Mouse (Mus musculus): ENCODE results near the gene Grin2b. TPM values are rescaled to one million over a fixed set of nuclear protein-coding genes. Genes with fewer than 3 reads are reported as not detected.
"Not testable (repeated sequence)": the region's sequence is repeated elsewhere in the genome, so short reads cannot be mapped to it uniquely, and the experiment has no call there.

Gene Grin2b
- total RNA-seq, 2 experiments from 2014 or later = not detected

DNA sequence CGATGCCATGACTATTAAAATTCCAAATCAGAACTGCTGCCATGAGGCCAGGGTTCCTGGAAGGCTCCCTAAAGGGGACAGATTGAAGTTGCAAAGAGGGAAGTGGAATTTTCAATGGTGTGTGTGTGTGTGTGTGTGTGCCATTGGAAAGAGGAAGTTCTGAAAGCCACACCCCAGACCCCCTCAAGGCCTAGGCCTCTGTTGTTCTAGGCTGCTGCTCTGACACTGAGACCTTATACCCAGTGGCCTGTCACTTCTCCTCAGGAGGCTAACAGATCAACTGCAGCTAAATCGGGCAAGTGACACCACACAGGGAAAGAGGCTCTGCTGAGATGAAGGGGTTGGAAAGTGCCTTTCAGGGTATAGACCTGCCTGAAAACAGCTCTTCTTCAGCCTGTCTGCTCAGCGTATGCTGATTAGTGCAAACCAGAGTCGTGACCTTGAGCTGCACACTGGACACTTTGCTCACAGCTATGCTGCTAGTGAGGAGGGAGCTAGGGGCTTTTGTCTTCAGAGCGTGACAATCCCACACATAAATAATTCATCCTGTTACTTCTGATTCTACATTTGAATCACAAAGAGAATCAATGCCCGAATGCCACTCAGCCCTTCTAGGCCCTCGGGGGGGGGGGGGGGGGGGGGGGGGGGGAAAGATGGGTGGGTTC is 424.8 kb downstream of the Grin2b start:
- ATAC-seq (replicated peaks; ENCODE audit: low FRiP score, low TSS enrichment, poor library complexity, severe bottlenecking) = no peak

DNA sequence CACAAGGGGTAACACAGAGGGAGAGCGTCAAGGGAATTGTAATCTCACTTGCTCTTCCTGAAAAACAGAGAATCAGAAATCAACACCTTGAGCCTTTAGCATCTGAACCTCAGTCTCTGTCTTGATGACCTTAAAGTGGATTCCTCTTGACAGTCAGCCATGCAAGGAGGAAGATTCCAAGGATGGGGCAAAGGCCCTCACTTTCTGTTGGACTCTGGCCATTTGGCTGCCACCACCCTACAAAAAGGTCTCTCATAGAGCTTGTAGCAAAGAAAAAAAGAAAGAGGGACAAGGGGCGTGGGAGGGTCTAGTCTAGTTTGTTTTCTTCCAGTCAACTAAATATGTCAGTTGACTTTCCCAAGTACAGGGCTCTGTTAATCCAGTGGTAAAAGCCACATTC is 427.7 kb downstream of the Grin2b start:
- ATAC-seq (replicated peaks; ENCODE audit: low FRiP score, low TSS enrichment, poor library complexity, severe bottlenecking) = no peak

DNA sequence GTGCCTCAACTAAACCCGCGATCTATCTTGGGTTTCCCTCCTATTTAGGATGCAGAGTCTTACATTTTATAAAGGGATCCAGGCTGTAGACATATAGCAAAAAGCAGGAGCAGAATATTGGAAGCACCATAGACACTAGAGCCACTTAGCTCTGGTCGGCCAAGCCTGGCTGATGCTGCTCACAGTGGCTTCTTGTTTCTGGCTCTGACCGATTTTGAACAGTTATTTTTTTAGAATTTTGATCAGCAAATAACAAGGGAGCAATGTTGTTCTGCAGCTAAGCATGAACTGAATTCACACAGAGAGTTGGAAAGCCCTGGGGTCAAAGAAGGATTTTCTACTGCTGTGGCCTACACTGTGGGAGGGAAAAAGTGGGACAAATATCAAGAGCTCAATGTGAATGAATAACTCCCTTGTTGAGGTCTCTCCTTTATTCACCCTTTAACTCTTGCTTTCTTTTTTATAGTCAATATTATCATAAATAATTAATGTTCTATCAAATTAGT is 439.0 kb downstream of the Grin2b start:
- no peak for ATAC-seq (replicated peaks; ENCODE audit: low FRiP score, low TSS enrichment, poor library complexity, severe bottlenecking)

DNA sequence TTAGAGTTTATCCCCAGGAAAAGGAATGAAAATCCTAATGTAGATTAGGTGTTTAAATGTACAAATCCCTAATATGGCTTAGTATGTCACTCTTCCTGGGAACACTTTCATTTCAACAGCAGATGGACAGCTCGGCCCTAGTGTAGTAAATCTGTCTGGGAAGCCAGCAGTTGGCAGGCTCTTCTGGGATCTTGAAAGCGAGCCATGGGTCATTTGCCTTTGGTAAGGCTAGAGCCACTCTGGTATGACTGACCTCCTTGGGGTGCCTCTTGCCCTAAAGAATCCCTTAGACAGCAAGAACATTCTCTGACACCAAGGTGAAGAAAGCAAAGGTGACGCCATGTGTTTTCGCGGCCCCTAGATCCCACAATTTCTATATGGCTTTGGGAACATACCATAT is 446.2 kb downstream of the Grin2b start:
- no peak for ATAC-seq (replicated peaks; ENCODE audit: low FRiP score, low TSS enrichment, poor library complexity, severe bottlenecking)

DNA sequence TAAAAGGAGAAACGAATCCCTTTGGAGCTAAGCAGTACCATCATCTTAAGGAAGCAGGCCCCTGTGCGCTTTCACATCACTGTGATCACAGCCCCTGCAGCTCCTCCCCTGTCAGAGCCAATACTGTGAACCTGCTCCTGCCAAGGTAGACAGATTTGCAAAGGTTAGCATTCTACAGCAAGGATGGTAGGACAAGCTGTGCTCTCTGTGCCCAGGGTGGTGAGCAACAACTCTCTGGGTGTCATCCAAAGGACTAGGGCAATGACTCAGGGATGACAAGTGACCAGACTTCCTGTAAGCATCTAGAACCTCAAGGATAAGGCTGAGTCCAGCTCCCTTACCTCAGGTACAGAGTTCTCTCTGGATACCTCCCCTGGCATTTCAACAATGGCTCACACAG is 451.6 kb downstream of the Grin2b start:
- no peak for ATAC-seq (replicated peaks; ENCODE audit: low FRiP score, low TSS enrichment, poor library complexity, severe bottlenecking)

DNA sequence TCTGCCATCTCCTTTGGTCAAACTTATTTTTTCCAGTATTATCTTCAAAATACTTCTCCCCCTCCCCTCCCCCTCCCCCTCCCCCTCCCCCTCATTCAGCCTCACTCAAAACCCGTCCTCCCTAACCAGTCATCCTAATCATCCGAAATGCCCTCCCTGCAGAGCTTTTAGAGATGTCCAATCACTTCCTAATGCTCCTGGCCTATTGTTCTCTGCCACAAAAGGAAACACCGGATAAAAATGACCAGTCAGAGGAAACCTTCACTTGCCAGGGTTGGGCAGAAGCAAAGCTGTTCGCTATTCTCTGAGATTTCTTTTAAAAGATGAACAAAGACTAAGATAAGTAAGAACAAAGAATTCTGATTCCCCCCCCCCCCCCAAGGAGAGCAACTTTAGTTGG is 458.4 kb downstream of the Grin2b start:
- no peak for ATAC-seq (replicated peaks; ENCODE audit: low FRiP score, low TSS enrichment, poor library complexity, severe bottlenecking)

DNA sequence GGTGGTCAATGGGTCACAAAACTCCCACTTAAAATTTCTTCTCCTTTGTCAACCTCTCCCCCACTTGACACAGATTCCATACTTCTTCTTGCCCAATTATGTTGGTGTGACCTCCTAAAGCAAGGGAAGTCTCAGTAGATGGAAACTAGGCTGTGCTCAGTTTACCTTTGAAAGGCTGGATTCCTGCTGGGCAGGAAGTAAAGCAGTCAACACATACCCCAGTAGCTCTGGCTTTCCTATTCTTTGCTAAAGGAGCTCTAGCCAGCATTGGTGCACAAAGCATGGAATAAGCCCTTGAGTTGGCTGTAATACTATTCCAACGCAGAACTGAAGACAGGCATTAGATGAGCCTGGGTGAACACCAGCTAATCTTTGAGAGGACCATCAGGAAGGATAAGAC is 459.1 kb downstream of the Grin2b start:
- no peak for ATAC-seq (replicated peaks; ENCODE audit: low FRiP score, low TSS enrichment, poor library complexity, severe bottlenecking)

DNA sequence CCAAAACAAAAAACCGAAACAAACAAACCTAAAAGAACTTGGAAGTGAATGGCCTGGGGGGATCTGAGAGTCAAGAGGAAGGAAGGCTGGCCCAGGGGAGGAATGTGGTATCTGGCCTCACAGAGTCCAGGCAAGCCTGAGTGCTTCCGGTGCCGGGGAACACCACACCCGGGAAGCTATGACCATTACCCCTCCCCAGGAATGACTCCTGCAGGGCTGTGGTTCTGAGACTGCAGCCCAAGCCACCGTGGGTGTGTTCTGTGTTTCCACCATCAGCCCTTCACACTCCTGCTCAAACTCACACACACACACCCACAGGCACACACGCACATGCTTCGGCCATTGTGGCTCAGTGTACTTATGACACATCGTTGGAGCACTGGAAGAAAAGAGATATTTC is 459.6 kb downstream of the Grin2b start:
- no peak for ATAC-seq (replicated peaks; ENCODE audit: low FRiP score, low TSS enrichment, poor library complexity, severe bottlenecking)

DNA sequence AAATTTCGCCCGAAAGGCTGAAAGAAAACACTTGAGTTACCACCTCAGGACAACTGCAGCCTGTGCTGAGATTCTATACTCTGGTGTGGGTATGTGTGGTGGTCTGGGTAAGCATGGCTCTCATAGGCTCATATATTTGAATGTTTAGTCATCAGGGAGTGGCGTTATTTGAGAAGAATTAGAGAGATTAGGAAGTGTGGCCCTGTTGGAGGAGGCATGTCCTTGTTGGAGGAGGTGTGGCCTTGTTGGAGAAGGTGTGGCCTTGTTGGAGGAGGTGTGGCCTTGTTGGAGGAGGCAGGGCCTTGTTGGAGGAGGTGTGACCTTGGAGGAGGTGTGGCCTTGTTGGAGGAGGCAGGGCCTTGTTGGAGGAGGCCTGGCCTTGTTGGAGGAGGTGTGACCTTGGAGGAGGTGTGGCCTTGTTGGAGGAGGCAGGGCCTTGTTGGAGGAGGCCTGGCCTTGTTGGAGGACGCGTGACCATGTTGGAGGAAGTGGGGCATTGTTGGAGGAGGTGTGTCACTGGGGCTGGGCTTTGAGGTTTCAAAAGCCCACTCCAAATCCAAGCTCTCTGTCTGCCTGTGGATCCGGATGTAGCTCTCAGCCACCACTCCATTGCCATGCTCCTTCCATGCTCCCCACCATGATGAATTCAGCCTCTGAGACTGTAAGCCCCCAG is 466.3 kb downstream of the Grin2b start:
- 0 out of 2 replicates have a peak, but pooled peaks have one; percentile 30 for ATAC-seq (replicated peaks; ENCODE audit: low FRiP score, low TSS enrichment, poor library complexity, severe bottlenecking)

DNA sequence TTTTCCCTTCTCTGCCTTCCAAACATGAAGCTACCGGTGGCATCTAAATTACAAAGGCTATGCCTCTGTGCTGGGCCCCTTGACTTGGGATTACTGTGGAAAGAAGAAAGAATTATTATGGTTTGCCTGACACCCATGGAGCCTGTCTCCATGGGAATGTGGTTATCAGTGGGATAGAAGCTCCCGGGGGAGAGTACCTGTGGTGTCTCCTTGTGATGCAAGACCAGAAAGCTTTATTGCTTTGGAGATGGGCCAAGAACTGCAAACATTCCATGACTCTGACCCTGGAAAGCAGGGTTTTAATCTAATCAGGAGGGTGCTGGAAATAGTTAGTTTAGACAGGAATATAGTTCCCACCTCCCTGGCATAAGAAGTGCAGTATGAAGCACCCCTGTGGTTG is 469.7 kb downstream of the Grin2b start:
- no peak for ATAC-seq (replicated peaks; ENCODE audit: low FRiP score, low TSS enrichment, poor library complexity, severe bottlenecking)

DNA sequence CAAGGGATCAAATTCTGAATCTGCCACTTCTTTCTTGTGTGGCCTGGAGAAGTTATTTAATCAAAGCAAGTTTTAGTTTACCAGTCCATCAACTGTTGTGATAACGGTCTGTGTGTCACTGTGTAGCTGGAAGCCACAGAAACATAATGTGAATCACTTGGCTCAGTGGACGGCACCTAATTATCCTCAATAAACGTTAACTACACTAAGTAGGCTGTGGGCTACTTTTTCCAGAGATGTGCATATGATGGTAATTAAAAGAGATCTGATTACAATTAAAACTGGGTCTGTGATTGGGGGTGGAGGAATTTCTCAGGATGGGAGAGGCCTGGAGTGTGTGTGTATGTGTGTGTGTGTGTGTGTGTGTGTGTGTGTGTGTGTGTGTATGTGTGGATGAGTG is 471.9 kb downstream of the Grin2b start:
- no peak for ATAC-seq (replicated peaks; ENCODE audit: low FRiP score, low TSS enrichment, poor library complexity, severe bottlenecking)

DNA sequence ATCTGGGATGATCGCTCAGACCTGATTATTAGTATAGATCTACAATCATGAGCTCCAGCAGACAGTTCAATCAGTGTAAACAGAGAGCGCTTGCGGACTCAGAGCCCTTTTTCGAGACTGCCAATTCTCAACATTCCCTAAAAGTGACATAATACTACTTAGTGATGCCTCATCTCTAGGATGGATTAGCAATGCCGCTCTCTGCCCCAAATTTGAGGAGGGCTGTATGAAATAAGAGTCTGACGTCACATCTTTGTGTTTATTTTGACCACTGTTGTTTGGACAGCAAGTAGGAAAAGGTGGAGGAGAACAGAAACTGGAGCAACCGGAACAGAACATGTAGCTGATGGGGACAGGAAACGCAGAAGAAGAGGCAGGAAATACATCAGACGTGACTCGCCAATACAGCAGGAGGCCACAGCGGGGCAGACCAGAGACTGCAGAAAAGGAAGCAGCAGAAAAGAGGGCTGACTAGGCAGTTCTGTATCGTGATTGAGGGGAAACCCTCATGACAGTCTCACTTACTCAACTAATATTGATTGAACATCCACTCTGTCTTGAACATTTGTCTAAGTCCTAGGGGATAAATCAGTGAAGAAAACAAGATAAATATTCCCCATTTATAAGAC is 472.5 kb downstream of the Grin2b start:
- no peak for ATAC-seq (replicated peaks; ENCODE audit: low FRiP score, low TSS enrichment, poor library complexity, severe bottlenecking)

DNA sequence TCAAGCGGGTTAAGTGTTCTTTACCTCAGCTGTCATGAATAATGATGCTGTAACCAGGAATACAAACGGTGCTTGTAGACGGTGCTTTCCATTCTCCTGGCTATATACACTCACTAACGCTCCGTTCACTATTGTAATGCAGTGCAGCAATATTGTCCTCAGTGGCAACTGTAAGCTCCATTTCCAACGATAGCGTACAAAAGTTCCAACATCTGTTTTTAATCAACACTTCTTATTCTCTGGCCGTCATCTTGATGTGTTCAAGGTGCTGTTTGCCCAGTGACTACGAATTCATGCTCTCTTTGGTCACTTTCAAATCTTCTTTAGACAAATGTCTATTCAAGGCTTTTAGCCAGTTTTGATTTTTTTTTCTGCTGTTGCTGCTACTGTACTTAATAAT is 480.8 kb downstream of the Grin2b start:
- no peak for ATAC-seq (replicated peaks; ENCODE audit: low FRiP score, low TSS enrichment, poor library complexity, severe bottlenecking)

DNA sequence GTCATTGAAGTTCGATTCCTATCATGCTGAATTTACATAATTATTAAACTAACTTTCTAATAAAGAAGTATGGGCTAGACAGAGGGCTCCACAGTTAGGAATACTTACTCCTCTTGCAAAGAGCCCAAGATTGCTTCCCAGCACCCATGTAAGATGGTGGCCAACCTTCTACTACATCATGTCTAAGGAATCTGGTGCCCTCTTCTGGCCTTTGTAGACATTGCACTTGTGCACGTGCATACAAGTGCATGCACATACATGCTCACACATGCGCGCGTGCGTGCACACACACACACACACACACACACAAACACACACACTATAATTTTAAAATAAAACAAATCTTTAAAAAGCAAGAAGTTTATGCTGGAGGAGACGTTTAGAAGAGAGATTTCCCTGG is 481.8 kb downstream of the Grin2b start:
- ATAC-seq (replicated peaks; ENCODE audit: low FRiP score, low TSS enrichment, poor library complexity, severe bottlenecking) = no peak

DNA sequence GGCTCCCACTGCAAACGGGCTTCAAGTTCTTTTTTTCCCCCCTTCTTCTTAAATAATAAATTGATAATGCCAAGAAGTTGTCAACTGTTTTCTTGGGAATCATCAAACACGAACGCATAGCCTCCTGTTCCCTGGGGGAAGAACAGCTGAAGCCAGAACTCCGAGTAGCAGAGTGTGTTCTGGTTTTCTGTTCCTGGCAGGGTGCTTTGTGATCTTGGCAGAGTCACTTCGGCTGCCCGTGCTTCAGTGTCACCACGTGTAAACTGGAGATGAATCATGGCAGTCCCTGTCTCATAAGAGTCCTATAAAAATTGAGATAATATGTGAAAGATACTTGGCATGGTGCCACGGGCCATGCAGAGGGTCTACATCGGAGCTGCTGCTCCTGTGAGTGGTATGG is 485.4 kb downstream of the Grin2b start:
- ATAC-seq (replicated peaks; ENCODE audit: low FRiP score, low TSS enrichment, poor library complexity, severe bottlenecking) = no peak

DNA sequence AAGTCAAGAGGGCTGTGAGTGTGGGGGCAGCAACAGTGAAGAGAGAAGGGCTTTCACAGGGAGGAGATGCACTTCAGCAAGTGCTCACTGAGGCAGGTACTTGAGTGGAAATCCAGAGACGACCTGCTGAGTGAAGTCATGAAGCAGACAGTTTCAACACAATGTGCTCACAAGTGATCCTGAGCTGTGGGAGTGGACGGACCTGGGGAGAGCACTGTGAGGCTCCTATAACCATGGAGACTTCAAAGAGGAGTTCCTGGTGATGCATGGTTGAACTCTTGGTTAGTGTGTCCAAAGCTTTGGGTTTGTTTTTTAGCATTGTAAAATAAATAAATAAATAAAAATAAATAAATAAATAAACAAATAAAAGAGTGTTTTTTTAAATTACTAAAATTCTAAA is 489.1 kb downstream of the Grin2b start:
- no peak for ATAC-seq (replicated peaks; ENCODE audit: low FRiP score, low TSS enrichment, poor library complexity, severe bottlenecking)

DNA sequence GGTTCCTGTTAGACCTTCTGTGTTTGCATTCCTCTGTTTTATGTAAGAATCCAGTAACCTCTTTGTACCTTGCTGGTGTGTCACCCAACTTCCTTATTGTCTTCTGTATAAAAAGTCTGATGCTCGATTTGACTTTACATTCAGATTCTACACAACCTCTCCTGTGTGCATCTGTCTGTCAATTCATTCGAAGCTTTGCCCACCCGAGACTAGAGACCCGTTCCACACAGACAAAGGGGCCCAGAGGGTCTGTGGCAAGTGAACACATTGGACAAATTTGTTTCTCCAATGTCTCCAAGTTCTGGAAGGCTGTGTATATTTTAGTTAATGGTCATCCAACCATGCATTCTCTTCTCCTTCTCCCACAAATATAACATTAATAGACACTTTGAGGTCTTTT is 491.9 kb downstream of the Grin2b start:
- not testable (repeated sequence) for ATAC-seq (replicated peaks; ENCODE audit: low FRiP score, low TSS enrichment, poor library complexity, severe bottlenecking)

DNA sequence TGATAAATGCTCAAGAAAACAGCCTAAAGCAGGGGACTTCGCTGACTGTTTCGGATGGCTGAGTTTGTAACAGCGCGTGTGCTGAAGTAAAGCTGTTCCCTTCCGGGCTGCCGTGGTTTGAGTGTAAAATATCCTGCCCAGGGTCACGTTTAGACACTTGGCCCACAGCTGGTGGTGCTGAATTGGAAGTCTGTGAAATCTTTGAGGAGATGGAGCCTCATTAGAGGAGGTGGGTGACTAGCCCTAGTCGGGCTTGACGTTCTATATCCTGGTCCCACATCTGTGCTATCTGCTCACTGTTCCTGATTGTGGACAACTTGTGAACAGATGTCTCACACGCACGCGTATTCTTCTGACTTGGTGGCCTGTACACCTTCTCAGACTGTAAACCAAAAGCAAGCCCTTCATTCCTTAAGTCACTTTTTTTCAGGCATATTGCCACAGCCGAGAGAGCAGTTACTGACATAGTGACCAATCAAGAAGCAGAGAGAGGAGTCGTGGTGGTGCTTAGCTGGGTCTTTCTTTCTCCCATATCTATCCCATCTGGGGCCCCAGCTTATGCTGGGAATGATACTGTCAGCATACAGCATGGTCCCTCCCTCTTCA is 493.1 kb downstream of the Grin2b start:
- no peak for ATAC-seq (replicated peaks; ENCODE audit: low FRiP score, low TSS enrichment, poor library complexity, severe bottlenecking)

DNA sequence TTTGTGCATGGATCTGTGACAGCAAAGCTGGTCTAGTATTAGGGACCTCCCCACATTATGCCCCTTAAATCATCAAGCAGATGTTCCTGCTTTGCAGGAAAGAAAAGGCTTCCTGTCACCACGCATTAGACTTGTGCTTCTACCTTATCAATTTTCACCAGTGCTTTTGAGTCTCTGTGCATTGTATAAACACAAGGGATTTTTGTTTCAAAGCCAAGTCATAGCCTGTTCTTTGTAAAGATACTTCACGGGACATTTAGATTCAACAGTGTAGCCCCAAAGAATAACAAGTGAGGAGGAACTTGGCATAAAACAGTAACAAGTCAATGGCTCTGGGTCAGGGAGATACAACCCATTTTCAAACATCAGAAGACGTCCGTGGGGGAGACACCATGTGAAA is 498.9 kb downstream of the Grin2b start:
- no peak for ATAC-seq (replicated peaks; ENCODE audit: low FRiP score, low TSS enrichment, poor library complexity, severe bottlenecking)

DNA sequence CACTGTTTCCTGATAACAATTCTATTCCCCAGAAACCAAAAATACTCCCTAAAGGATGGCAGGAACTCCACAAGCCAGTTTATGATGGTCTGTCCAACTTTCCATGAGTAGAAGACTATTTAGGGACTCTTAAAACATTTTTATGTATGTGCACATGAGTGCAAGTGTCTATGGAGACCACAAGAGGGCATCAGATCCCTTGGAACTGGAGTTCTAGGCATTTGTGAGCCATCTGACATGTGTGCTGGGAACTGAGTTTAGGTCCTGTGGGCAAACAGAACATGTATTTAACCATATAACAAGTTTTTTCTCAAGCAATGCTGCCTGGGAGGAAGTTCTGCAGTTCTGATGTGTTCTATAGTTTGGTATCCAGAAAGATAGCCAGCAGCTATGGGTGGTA is 501.3 kb downstream of the Grin2b start:
- ATAC-seq (replicated peaks; ENCODE audit: low FRiP score, low TSS enrichment, poor library complexity, severe bottlenecking) = no peak
